Mouse (Mus musculus): ENCODE results near the gene Ugt1a7c.
"Not testable (repeated sequence)": the region's sequence is repeated elsewhere in the genome, so short reads cannot be mapped to it uniquely, and the experiment has no call there.

The Ugt1a7c gene

DNA sequence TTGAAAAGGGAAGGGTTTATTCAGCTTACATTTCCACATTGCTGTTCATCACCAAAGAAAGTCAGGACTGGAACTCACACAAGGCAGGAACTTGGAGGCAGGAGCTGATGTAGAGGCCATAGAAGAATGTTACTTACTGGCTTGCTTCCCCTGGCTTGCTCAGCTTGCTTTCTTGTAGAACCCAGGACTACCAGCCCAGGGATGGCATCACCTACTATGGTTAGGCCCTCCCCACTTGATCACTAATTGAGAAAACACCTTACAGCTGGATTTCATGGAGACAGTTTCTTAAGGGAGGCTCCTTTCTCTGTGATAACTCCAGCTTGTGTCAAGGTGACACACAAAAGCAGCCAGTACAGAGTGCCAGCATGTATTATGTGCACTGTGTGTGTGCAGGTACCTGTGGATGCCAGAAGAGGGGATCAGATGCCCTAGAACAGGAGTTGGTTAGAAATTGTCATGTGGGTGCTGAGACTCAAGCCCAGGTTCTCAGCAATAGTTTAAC, 128.2 kb downstream of the Ugt1a7c start:
- DNase-seq (ENCODE audit: low read depth, low spot score) = peak; percentile 15

- peak; percentile 24 for DNase-seq (ENCODE audit: low read depth, low spot score)
Measured at GRCm38 (mm10) chr1:88223591-88223990, 128.7 kb downstream of the Ugt1a7c start.

DNA sequence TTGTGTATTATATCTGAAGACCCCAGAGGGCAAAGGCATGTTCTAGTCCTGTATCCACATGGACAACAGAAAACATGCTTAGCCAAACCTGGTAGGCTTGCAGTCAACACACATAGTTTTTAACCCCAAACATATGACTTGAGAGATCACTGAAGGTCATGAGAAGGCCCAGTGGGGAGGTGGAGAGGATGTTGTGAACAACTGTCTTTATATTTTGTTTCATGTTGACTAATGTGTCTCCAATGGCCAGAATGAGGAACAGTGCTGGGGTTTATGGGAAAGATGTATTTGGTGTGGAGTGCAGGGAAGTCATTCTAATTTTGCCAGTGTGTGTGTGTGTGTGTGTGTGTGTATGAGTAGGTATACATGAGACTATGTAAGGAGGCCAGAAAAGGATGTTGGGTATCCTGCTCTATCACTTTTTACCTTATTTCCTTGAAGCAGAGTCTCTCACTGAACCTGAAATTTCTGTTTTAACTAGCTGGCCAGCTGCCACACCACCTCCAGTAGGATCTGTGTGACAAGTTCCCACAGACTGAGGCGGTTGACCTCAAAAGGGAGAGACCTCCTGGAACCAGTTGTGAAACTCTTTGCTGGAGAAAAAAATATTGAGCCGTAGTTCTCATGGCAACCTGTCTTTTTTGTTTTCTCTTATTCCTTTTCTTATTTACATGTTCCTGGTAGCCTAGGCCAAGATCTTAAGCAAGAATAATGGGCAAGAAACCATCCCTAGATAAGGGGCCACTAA, 129.3 kb downstream of the Ugt1a7c start:
- peak; percentile 29 for DNase-seq (ENCODE audit: low read depth, low spot score)

- DNase-seq (ENCODE audit: low read depth, low spot score) = not testable (repeated sequence)
Measured at GRCm38 (mm10) chr1:88225301-88225700, 130.4 kb downstream of the Ugt1a7c start.

DNA sequence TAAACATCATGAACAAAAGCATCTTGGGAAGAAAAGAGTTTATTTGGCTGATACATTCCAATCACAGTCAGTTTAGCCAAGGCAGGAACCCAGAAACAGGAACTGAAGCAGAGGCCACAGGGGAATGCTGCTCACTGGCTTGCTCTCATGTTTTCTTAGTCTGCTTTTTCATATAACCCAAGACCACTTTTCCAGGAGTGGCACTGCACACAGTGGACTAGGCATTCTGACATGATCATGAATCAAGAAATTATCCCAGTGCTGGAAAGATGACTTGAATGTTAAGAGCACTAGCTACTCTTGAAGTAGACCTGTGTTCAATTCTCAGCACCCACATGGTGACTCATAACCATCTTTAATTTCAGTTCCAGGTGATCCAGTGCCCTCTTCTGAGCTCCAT, 130.9 kb downstream of the Ugt1a7c start:
- no peak for DNase-seq (ENCODE audit: low read depth, low spot score)

- no peak for DNase-seq (ENCODE audit: low read depth, low spot score)
Measured at GRCm38 (mm10) chr1:88226670-88227379, 132.0 kb downstream of the Ugt1a7c start, which contains the start of gene Mroh2a. TSS of gene Mroh2a (plus strand) at chr1:88226986.

DNA sequence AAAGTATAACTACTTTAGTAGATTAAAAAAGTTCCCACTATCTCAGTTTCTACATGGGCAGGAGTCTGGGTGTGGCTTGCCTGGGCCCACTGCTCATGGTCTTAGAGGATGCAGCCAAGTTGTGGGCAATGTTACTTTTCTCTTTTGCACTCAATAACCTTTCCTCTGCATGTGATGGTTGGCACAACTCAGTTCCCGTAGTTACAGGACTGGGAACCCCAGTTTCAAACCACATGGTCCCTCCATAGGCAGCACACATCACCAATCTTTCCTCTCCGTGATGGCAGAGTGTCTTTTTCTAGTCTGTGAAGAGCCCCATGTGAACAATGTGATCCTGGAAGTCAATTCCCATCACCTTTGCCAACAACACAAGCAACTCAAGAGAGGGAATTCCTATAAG, 132.6 kb downstream of the Ugt1a7c start:
- DNase-seq (ENCODE audit: low read depth, low spot score) = no peak

DNA sequence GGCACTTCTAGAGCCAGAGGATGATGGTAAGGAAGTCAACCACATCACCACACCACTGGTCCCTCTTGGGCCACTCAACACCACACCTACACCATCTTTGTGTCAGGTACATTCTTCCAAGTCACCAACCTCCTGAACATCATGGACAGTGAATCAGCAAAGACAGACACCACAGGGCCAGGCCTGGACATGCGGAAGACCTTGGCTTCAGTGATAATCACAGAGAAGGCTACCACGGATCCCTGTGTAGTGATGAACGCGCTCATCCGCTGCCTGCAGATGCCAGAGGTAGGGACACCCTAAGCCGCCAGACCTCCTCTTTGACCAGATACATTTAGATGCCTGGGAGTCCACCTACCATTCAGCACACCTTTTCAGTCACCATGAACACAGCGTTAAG, 133.3 kb downstream of the Ugt1a7c start:
- no peak for DNase-seq (ENCODE audit: low read depth, low spot score)

DNA sequence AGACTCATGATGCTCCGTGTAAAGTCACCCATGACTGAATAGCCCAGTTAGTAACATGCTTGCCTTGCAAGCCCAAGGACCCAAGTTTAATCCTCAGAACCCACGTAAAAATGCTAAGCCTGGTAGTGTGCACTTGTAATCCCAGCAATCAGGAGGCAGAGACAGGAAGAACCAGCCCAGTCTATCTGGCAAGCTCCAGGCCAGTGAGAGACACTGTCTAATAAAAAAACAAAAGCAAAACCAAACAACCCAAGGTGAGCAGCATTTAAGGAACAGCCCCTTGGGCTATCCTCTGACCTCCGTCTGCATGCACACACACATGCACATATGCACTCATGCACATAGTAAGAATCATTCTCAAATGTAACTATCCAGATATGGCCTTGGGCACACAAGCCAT, 134.7 kb downstream of the Ugt1a7c start:
- no peak for DNase-seq (ENCODE audit: low read depth, low spot score)

GRCm38 (mm10) chr1:88229986-88230385, 135.1 kb downstream of the Ugt1a7c start:
- DNase-seq (ENCODE audit: low read depth, low spot score) = no peak

GRCm38 (mm10) chr1:88230421-88230820, 135.6 kb downstream of the Ugt1a7c start:
- no peak for DNase-seq (ENCODE audit: low read depth, low spot score)

DNA sequence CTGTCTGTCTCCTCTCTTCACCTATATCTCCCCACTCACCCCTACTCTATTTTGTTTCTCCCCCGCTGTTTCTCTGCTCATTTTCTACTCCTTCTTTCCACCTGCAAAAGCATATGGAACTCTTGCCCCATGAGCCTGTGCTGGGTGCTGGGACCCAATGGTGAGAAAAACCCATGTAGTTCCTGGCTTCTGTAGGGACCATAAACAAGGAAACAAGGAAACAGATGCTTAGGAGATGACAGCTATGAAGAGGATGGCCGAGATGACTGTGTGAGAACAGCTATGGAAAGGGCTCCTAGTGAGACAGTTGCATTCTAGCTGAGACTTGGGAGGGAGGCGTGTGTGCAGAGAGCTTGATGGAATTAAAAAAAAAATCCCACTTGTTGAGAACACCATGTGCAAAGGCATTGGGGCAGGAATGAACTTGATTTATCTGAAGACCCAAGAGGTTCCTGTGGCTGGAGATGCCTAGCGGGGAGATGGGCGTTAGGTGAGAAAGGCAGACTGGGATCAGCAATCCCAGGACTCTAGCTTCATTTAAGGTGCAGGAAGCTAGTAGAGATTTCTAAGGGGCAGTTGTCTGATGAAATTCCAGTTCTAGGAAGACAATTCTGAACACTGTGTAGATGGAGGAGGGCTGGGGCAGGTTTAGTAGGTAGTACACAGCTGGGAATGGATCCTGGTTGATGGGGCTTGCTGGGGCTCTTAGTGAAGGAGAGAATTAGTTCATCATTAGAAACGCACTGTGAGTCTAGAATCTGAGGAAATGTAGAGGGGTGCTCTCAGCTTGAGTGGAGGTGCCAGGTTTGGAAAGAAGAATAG, 136.3 kb downstream of the Ugt1a7c start:
- DNase-seq (ENCODE audit: low read depth, low spot score) = no peak

GRCm38 (mm10) chr1:88231803-88232499, 137.1 kb downstream of the Ugt1a7c start:
- no peak for DNase-seq (ENCODE audit: low read depth, low spot score)

- no peak for DNase-seq (ENCODE audit: low read depth, low spot score)
Measured at GRCm38 (mm10) chr1:88232664-88233380, 138.0 kb downstream of the Ugt1a7c start.

- DNase-seq (ENCODE audit: low read depth, low spot score) = no peak
Measured at GRCm38 (mm10) chr1:88233421-88234247, 138.8 kb downstream of the Ugt1a7c start.

- DNase-seq (ENCODE audit: low read depth, low spot score) = no peak
Measured at GRCm38 (mm10) chr1:88234248-88234610, 139.4 kb downstream of the Ugt1a7c start.

GRCm38 (mm10) chr1:88234646-88235045, 139.8 kb downstream of the Ugt1a7c start:
- DNase-seq (ENCODE audit: low read depth, low spot score) = no peak

GRCm38 (mm10) chr1:88235046-88235893, 140.4 kb downstream of the Ugt1a7c start:
- DNase-seq (ENCODE audit: low read depth, low spot score) = no peak

- DNase-seq (ENCODE audit: low read depth, low spot score) = no peak
Measured at GRCm38 (mm10) chr1:88235894-88236415, 141.1 kb downstream of the Ugt1a7c start.

Data from CD4-positive helper T cell, adult 2 months (primary cell).